Mouse (Mus musculus) forebrain, postnatal 0 days (tissue): Measurements from ENCODE around the gene Hspg2. TPM values are rescaled to one million over a fixed set of nuclear protein-coding genes. Genes with fewer than 3 reads are reported as not detected.

Experiments used
- ATAC-seq: fragments of 200-750 bp; cut with Nextera tagmentation; 2 replicates; pipeline ENCODE4 v1.8.0; 2017; ENCODE audit warnings: mild to moderate bottlenecking, moderate library complexity
- DNase-seq: peaks from one replicate; pipeline ENCODE4 v3.0.0-alpha.2; 2015
- H3K27ac ChIP-seq: fragments of 300-500 bp; sonication (generic); 2 replicates; pipeline ENCODE4 v1.5.1; 2014; ENCODE audit warnings: low read depth, mild to moderate bottlenecking, antibody characterized with exemption, low read length, moderate library complexity, mixed read lengths
- H3K27me3 ChIP-seq: fragments of 300-500 bp; sonication (generic); 2 replicates; pipeline ENCODE4 v1.6.1; 2014; ENCODE audit warnings: mild to moderate bottlenecking, low read length, mixed read lengths; ENCODE audit not compliant: insufficient read depth
- H3K36me3 ChIP-seq: fragments of 300-500 bp; sonication (generic); 2 replicates; pipeline ENCODE4 v1.6.1; 2014; ENCODE audit warnings: mild to moderate bottlenecking, moderate library complexity; ENCODE audit not compliant: insufficient read depth
- H3K4me1 ChIP-seq: fragments of 300-500 bp; sonication (generic); 2 replicates; pipeline ENCODE4 v1.6.1; 2014; ENCODE audit warnings: antibody characterized with exemption; ENCODE audit not compliant: insufficient read depth
- H3K4me2 ChIP-seq: fragments of 300-500 bp; sonication (generic); 2 replicates; pipeline ENCODE4 v1.6.1; 2014; ENCODE audit warnings: low read depth, mild to moderate bottlenecking, moderate library complexity
- H3K4me3 ChIP-seq: fragments of 300-500 bp; sonication (generic); 2 replicates; pipeline ENCODE4 v1.5.1; 2014; ENCODE audit warnings: low read depth, low read length, mixed read lengths
- H3K9ac ChIP-seq: fragments of 300-500 bp; sonication (generic); 2 replicates; pipeline ENCODE4 v1.6.1; 2014; ENCODE audit warnings: mild to moderate bottlenecking
- H3K9me3 ChIP-seq: fragments of 300-500 bp; sonication (generic); 2 replicates; pipeline ENCODE4 v1.6.1; 2016; ENCODE audit warnings: low read length
- CTCF ChIP-seq: sonication (generic); IDR thresholded peaks from 2 replicates; pipeline ENCODE4 v1.5.1; 2016; ENCODE audit warnings: antibody characterized with exemption, control low read depth, low read depth
- WGBS: fragments of 180-500 bp; shearing (Covaris S2); extraction: QIAGEN DNeasy Blood & Tissue Kit; methylation state at CpG from one replicate; pipeline ENCODE4 v1.1.7; 2014; 5-methylcytosine and 5-hydroxymethylcytosine counted together
- polyA plus RNA-seq: library from polyadenylated mRNA; unstranded; fragments of >200 nt; fragmentation: Nextera tagmentation; extraction: Ambion mirVana; gene quantifications from 2 replicates; pipeline ENCODE4 v1.2.1, GENCODE M21; 2015
- total RNA-seq: library from RNA; depleted of rRNA; stranded (reverse); fragments of >200 nt; gene quantifications from 2 replicates; pipeline ENCODE4 v1.2.3, GENCODE M21; 2014

Gene Hspg2
- total and polyA plus RNA-seq, 2 experiments from 2014 or later, result 2.3 to 22.6 TPM

GRCm38 (mm10) chr4:137443625-137444024, 24.9 kb upstream of the Hspg2 start:
- WGBS, result 30% methylated on average over 5 of the region's 5 CpGs
- Histone ChIP-seq H3K4me2 (peak overlapping the region; percentile 16; the same call in 1 of the 2 replicates), H3K4me1 (no peaks in the 10 kb centered on the region; the same call in 1 of the 2 replicates), H3K27me3 (no peaks in the 10 kb centered on the region), H3K9ac (no peak overlapping the region), H3K4me3 (no peak overlapping the region), H3K36me3 (no peaks in the 10 kb centered on the region), H3K27ac (no peak overlapping the region), H3K9me3 (no peaks in the 10 kb centered on the region)
- peak; percentile 82 for DNase-seq
- ATAC-seq, result no peak
- peak; percentile 92 for TF ChIP-seq CTCF

- Histone ChIP-seq H3K36me3 (no peaks in the 10 kb centered on the region), H3K27me3 (no peaks in the 10 kb centered on the region), H3K9me3 (no peaks in the 10 kb centered on the region), H3K4me2 (no peak overlapping the region), H3K9ac (no peak overlapping the region), H3K27ac (no peak overlapping the region), H3K4me1 (no peaks in the 10 kb centered on the region; the same call in 1 of the 2 replicates), H3K4me3 (no peak overlapping the region)
- WGBS, result 91% methylated on average over 4 of the region's 4 CpGs
- no peak for TF ChIP-seq CTCF
- ATAC-seq, result no peak
- no peak for DNase-seq
Measured at GRCm38 (mm10) chr4:137445881-137446280, 22.7 kb upstream of the Hspg2 start.

- no peak for ATAC-seq
- WGBS, result 66% methylated on average over 7 of the region's 7 CpGs
- Histone ChIP-seq H3K27ac (no peak overlapping the region), H3K36me3 (no peaks in the 10 kb centered on the region), H3K27me3 (no peaks in the 10 kb centered on the region), H3K4me2 (no peak overlapping the region), H3K9ac (no peak overlapping the region), H3K4me1 (no peaks in the 10 kb centered on the region; the same call in 1 of the 2 replicates), H3K9me3 (no peaks in the 10 kb centered on the region), H3K4me3 (no peak overlapping the region)
- TF ChIP-seq CTCF, result no peak
- no peak for DNase-seq
Measured at GRCm38 (mm10) chr4:137447363-137448196, 21.0 kb upstream of the Hspg2 start.

- H3K27ac ChIP-seq, result no peak overlapping the region
- H3K27me3 ChIP-seq, result no peaks in the 10 kb centered on the region
- no peak overlapping the region for H3K4me2 ChIP-seq
- no peaks in the 10 kb centered on the region for H3K9me3 ChIP-seq
- WGBS, result 12% methylated on average over 6 of the region's 6 CpGs
- DNase-seq, result no peak
- no peak for ATAC-seq
- no peak overlapping the region for H3K4me3 ChIP-seq
- TF ChIP-seq CTCF, result no peak
- H3K36me3 ChIP-seq, result no peaks in the 10 kb centered on the region
- no peak overlapping the region for H3K9ac ChIP-seq
- no peaks in the 10 kb centered on the region; the same call in 1 of the 2 replicates for H3K4me1 ChIP-seq
Measured at GRCm38 (mm10) chr4:137448197-137448596, 20.4 kb upstream of the Hspg2 start.

- no peak overlapping the region for H3K27ac ChIP-seq
- no peaks in the 10 kb centered on the region for H3K9me3 ChIP-seq
- H3K27me3 ChIP-seq, result no peaks in the 10 kb centered on the region
- no peaks in the 10 kb centered on the region for H3K36me3 ChIP-seq
- DNase-seq (no peak), ATAC-seq (no peak)
- H3K4me2 ChIP-seq, result no peak overlapping the region
- no peak overlapping the region for H3K4me3 ChIP-seq
- no peak overlapping the region for H3K9ac ChIP-seq
- WGBS, result 41% methylated on average over 2 of the region's 2 CpGs
- no peak for TF ChIP-seq CTCF
- H3K4me1 ChIP-seq, result no peaks in the 10 kb centered on the region; the same call in 1 of the 2 replicates
Measured at GRCm38 (mm10) chr4:137448641-137449040, 19.9 kb upstream of the Hspg2 start.

- Histone ChIP-seq H3K4me2 (no peak overlapping the region), H3K4me1 (no peaks in the 10 kb centered on the region; the same call in 1 of the 2 replicates), H3K27me3 (no peaks in the 10 kb centered on the region), H3K4me3 (no peak overlapping the region), H3K36me3 (no peaks in the 10 kb centered on the region), H3K9ac (no peak overlapping the region), H3K9me3 (no peaks in the 10 kb centered on the region), H3K27ac (no peak overlapping the region)
- ATAC-seq (no peak), DNase-seq (no peak)
- 85% methylated on average over 2 of the region's 2 CpGs for WGBS
- TF ChIP-seq CTCF, result no peak
Measured at GRCm38 (mm10) chr4:137449132-137449531, 19.4 kb upstream of the Hspg2 start.

GRCm38 (mm10) chr4:137449715-137450114, 18.9 kb upstream of the Hspg2 start:
- Histone ChIP-seq H3K4me3 (no peak overlapping the region), H3K4me1 (no peaks in the 10 kb centered on the region; the same call in 1 of the 2 replicates), H3K9ac (no peak overlapping the region), H3K27me3 (no peaks in the 10 kb centered on the region), H3K9me3 (no peaks in the 10 kb centered on the region), H3K36me3 (no peaks in the 10 kb centered on the region), H3K27ac (no peak overlapping the region), H3K4me2 (no peak overlapping the region)
- no peak for TF ChIP-seq CTCF
- WGBS, result 81% methylated on average over 10 of the region's 10 CpGs
- ATAC-seq (no peak), DNase-seq (no peak)
